Mouse (Mus musculus) kidney, postnatal 0 days (tissue): ENCODE measurements around the gene Thra. TPM values are rescaled to one million over a fixed set of nuclear protein-coding genes. Genes with fewer than 3 reads are reported as not detected.

Experiments used
- ATAC-seq: fragments of 200-750 bp; cut with Nextera tagmentation; replicated peaks from 2 replicates; pipeline ENCODE4 v1.8.0; 2017; ENCODE audit warnings: low read depth, moderate number of reproducible peaks, moderate TSS enrichment, moderate library complexity; ENCODE audit not compliant: low FRiP score
- DNase-seq: peaks from one replicate; pipeline ENCODE4 v3.0.0-alpha.2; 2016; ENCODE audit warnings: low spot score
- H3K27ac ChIP-seq: fragments of 300-500 bp; sonication (generic); 2 replicates; pipeline ENCODE4 v1.5.1; 2014; ENCODE audit warnings: mild to moderate bottlenecking
- H3K27me3 ChIP-seq: fragments of 300-500 bp; sonication (generic); 2 replicates; pipeline ENCODE4 v1.6.1; 2014; ENCODE audit warnings: low read length, mixed read lengths; ENCODE audit not compliant: insufficient read depth
- H3K36me3 ChIP-seq: fragments of 300-500 bp; sonication (generic); 2 replicates; pipeline ENCODE4 v1.6.1; 2014; ENCODE audit warnings: low read length, mixed read lengths; ENCODE audit not compliant: insufficient read depth
- H3K4me1 ChIP-seq: fragments of 300-500 bp; sonication (generic); replicated peaks from 2 replicates; pipeline ENCODE4 v1.6.1; 2014; ENCODE audit warnings: antibody characterized with exemption, low read length, mixed read lengths; ENCODE audit not compliant: insufficient read depth
- H3K4me2 ChIP-seq: fragments of 300-500 bp; sonication (generic); 2 replicates; pipeline ENCODE4 v1.6.1; 2014; ENCODE audit warnings: mild to moderate bottlenecking, low read length, moderate library complexity, mixed read lengths
- H3K4me3 ChIP-seq: fragments of 300-500 bp; sonication (generic); replicated peaks from 2 replicates; pipeline ENCODE4 v1.5.1; 2014; ENCODE audit warnings: low read depth, low read length
- H3K9ac ChIP-seq: fragments of 300-500 bp; sonication (generic); 2 replicates; pipeline ENCODE4 v1.6.1; 2014; ENCODE audit warnings: low read depth, low read length
- H3K9me3 ChIP-seq: fragments of 300-500 bp; sonication (generic); replicated peaks from 2 replicates; pipeline ENCODE4 v1.6.1; 2016; ENCODE audit warnings: low read length, inconsistent platforms, mixed read lengths
- CTCF ChIP-seq: IDR thresholded peaks from 2 replicates; pipeline ENCODE4 v1.5.1; 2016; ENCODE audit warnings: antibody characterized with exemption, low read depth, mild to moderate bottlenecking, moderate library complexity
- WGBS: fragments of 180-500 bp; shearing (Covaris S2); extraction: QIAGEN DNeasy Blood & Tissue Kit; methylation state at CpG from one replicate; pipeline ENCODE4 v1.1.7; 2014; 5-methylcytosine and 5-hydroxymethylcytosine counted together
- polyA plus RNA-seq: library from polyadenylated mRNA; unstranded; fragments of >200 nt; fragmentation: Nextera tagmentation; extraction: Ambion mirVana; gene quantifications from 2 replicates; pipeline ENCODE4 v1.2.1, GENCODE M21; 2015

Thra gene
- polyA plus RNA-seq, 1 experiment from 2014 or later = 26.1 TPM

DNA sequence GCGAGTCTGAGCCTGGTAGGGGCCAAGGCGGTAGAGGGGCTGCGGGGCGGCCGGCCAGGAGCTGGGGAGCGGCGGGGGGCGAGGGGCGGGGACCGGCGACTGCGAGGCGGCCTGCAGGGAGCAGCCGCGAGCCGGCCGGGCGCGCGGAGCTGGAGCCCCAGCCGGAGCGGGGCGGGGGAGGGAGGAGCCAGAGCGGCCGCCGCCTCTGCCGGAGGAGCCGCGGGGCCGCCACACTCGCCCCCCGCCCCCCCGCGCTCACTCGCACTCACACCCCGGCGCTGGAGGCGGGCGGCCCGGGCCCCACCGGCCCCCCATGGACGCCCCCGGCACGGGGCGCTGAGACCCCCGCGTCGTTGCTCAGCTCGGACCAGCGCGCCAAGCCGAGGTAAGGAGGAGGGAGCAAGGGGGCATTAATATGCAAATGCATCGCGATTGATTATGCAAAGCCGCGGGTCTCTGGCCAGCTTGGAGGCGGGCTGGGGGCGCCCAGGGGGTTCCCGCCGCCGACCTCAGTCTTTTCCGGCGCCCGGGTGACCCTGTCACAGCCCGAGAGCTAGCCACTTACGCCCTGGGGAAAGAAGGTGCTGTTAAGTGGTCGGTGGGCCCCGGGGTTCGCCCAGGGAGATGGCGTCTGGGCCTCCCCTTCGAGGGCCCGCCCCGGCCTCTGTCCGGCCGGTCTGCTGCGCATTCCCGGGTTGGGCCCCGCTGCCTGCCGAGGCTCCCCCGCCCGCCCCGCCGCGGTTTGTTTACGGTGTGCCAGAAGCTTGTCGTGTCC lies 1.4 kb downstream of the Thra start:
- Histone ChIP-seq H3K9me3 (no peaks in the 10 kb centered on the region), H3K4me2 (peak overlapping the region; percentile 84), H3K4me3 (peak overlapping the region; percentile 97), H3K27ac (peak overlapping the region; percentile 95), H3K36me3 (no peaks in the 10 kb centered on the region), H3K9ac (peak overlapping the region; percentile 90), H3K27me3 (no peaks in the 10 kb centered on the region), H3K4me1 (peaks cover 56% of the 10 kb centered on the region)
- WGBS = under 1% methylated on average over 72 of the region's 86 CpGs
- TF ChIP-seq CTCF = peak; percentile 50; the same call in 1 of the 2 replicates
- peak; percentile 76 for ATAC-seq
- peak; percentile 89 for DNase-seq

DNA sequence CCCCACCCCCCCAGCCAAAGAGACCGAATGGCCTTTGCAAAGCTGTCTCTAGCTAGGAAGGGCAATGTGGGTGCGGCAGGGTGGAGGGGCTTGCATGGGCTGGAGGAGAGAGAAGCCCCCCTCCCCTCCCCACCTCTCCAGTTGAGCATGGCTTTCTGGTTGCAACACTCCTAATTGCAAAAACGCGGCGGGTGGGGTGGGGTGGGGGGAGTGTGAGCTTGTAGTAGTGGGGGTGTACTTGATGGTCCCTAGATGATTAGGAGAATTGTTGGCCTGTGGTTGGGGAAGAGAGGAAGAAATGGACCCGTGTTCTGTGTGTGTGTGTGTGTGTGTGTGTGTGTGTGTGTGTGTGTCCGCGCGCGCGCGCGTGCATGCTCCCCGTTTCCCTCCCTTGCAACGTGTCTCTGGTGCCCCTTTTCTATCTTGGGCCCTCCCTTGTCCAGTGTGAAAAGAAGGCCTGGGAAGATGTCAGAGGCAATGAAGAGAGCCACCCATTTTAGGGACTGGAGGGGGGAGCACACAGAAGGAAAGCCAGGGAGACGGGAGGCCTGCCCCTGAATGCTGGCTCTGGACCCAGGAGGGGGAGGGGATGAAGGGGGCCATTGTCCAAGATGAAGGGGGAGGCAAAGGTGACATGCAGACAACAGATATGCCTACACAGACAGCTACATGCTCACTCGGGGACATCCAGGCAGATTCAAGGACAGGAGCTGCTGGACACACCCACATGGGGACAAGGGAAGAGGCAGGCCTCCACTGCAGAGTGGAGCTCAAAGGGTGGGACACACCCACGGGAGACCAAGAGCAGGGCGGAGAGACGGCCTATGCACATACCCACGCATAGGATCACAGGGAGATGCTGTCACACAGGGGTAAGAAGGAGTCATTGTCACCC lies 2.2 kb downstream of the Thra start:
- H3K4me1 ChIP-seq = peaks cover 62% of the 10 kb centered on the region
- H3K27ac ChIP-seq = peak overlapping the region; percentile 95
- H3K36me3 ChIP-seq = no peaks in the 10 kb centered on the region
- peak overlapping the region; percentile 97 for H3K4me3 ChIP-seq
- H3K9me3 ChIP-seq = no peaks in the 10 kb centered on the region
- H3K9ac ChIP-seq = peak overlapping the region; percentile 90
- DNase-seq (peak; percentile 32), ATAC-seq (0 out of 2 replicates have a peak, but pooled peaks have one; percentile 7)
- WGBS = 1% methylated on average over 21 of the region's 21 CpGs
- TF ChIP-seq CTCF = no peak
- peak overlapping the region; percentile 84 for H3K4me2 ChIP-seq
- no peaks in the 10 kb centered on the region for H3K27me3 ChIP-seq

DNA sequence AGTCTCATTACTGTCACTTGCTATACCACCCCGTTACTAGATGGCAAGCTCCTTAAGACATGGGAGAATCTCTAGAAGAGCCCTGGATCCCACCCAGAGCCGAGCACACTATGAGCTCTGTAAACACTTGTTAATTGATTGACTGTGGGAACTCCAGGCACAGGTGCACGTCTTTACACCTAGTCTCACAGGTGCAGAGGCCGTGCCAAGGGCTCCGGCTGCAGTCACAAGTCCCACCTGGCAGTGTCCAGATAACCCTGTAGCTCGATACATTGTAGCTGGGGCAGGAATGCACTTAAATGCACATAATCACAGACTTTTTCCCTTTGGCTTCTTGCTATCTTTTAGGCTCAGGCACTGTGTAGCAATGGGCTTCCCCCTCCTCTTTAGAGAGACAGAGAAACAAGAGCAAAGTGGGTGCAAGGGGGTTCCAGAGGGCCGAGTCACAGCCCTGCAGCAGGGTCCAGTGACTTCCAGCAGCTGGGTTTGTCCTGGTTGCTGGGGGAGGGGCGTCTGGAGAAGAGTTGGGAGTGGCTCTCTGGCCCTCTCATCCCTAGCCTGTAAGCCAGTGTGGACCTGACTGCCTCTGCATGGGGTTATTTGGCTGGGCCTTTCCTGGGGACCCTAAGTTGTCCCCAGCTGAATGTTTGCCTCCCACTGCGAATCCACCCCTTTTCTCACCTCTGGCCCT lies 3.4 kb downstream of the Thra start:
- Histone ChIP-seq H3K4me2 (peak overlapping the region; percentile 84), H3K9ac (peak overlapping the region; percentile 42; the same call in 1 of the 2 replicates), H3K27ac (peak overlapping the region; percentile 95), H3K4me3 (peak overlapping the region; percentile 97), H3K27me3 (no peaks in the 10 kb centered on the region), H3K9me3 (no peaks in the 10 kb centered on the region), H3K4me1 (peaks cover 74% of the 10 kb centered on the region), H3K36me3 (no peaks in the 10 kb centered on the region)
- TF ChIP-seq CTCF = no peak
- 9% methylated on average over 9 of the region's 9 CpGs for WGBS
- DNase-seq (peak; percentile 93), ATAC-seq (peak; percentile 33)

DNA sequence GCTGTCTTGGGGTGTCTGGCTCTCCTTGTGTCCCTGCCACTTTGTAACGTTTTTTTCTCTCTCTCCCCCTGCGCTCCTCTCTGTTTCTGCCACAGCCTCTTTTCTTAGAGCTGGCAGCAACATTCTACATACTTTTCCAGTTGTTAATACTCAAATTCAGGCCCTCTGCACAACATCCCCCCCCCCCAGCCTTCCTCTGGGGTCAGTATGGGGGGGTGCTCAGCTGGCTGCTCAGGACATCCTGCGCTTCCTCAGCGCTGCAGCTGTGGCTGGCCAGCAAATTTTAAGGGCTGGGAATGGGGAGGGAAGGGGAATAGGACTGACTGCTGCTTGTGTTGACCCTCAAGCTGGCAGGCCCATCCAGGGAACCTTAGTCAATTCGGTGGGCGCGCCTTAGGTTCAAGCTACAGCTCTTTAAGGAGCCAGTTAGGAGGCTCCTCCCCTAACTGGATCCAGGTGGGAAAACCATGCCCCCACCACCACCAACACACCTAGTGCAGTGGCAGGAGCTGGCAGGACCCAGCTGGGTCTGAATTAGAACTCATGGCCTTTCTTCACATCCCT lies 4.1 kb downstream of the Thra start:
- no peak for ATAC-seq
- peak overlapping the region; percentile 84 for H3K4me2 ChIP-seq
- peak overlapping the region; percentile 95 for H3K27ac ChIP-seq
- H3K9me3 ChIP-seq = no peaks in the 10 kb centered on the region
- H3K4me1 ChIP-seq = peaks cover 81% of the 10 kb centered on the region
- no peak for TF ChIP-seq CTCF
- peak overlapping the region; percentile 42; the same call in 1 of the 2 replicates for H3K9ac ChIP-seq
- no peaks in the 10 kb centered on the region for H3K27me3 ChIP-seq
- DNase-seq = no peak
- peak overlapping the region; percentile 97; the same call in 1 of the 2 replicates for H3K4me3 ChIP-seq
- no peaks in the 10 kb centered on the region for H3K36me3 ChIP-seq
- WGBS = 29% methylated on average over 7 of the region's 7 CpGs

DNA sequence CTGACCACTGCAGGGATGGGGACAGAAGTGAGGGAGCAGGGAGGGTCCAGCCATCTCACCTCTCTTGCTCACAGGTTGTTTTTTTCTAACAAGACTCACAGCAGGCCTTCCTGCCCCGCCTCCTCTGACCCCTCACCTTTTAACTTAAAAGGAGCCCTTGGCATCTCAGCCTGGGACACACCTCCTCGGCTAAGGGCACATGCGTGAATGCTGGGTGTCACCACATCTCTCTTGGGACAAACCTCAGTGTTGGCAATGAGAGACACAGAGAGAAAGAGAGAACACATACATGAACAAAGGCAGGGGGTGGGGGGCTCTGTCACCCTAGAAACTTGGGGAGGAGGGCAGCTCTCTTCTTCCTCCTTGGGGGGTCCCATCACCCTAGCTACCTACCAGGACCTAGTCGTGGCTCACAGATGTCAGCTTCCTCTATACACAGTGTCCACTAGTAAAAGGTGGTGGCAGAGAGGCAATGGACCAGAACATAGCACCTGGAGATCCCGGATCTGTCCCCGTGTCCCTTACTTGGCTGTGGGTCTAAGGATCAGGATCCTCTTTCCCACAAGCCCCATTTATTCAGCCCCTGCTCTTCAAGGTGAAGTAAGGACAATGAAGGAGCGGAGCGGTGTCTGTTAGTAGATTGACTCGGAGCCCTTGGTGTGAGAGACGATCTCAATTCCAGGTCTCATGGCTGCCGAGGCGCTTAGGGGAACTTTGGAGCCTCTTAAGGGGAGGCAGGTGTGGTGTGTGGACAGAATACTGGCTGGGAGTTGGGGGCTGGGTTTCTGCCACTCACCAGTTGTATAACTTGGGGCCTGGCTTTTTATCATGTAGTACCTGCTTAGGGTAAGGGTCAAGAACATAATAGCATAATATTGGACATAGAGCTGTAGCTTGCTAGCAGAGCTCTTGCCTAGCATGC lies 5.8 kb downstream of the Thra start:
- peaks cover 84% of the 10 kb centered on the region for H3K4me1 ChIP-seq
- ATAC-seq = no peak
- DNase-seq = no peak
- peak overlapping the region; percentile 50; the same call in 1 of the 2 replicates for H3K4me2 ChIP-seq
- TF ChIP-seq CTCF = no peak
- no peak overlapping the region for H3K4me3 ChIP-seq
- WGBS = 45% methylated on average over 12 of the region's 12 CpGs
- peak overlapping the region; percentile 42 for H3K9ac ChIP-seq
- no peaks in the 10 kb centered on the region for H3K27me3 ChIP-seq
- peak overlapping the region; percentile 62 for H3K27ac ChIP-seq
- no peaks in the 10 kb centered on the region for H3K36me3 ChIP-seq
- no peaks in the 10 kb centered on the region for H3K9me3 ChIP-seq
